Mouse (Mus musculus) cerebellum, adult 11 months (tissue): Measurements from ENCODE around the gene Ctnnbl1.

Source experiments
- DNase-seq: peaks from one replicate; pipeline ENCODE4 v3.0.0; 2022

Gene Ctnnbl1

DNA sequence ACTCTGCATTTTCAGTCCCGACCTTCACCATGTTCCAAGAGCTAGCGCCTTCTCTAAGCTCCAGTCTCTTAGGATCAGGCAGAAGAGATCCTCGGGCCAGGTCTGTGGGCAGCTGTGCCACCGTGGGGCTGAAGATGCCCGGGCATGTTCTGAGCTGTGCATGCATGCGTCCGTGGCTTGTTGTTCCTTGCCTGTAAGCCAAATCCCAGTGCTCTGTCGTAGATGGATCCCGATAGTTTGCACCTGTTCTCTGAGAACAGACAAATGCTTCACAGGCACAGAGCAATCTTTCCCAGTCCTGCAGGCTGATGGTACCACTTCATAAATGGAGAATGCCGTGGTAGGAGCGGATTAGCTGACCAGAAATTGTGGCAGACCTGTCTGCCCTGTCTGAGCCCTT is 87.0 kb downstream of the Ctnnbl1 start:
- no peak for DNase-seq

GRCm38 (mm10) chr2:157830101-157830500 is 92.9 kb downstream of the Ctnnbl1 start:
- no peak for DNase-seq

DNA sequence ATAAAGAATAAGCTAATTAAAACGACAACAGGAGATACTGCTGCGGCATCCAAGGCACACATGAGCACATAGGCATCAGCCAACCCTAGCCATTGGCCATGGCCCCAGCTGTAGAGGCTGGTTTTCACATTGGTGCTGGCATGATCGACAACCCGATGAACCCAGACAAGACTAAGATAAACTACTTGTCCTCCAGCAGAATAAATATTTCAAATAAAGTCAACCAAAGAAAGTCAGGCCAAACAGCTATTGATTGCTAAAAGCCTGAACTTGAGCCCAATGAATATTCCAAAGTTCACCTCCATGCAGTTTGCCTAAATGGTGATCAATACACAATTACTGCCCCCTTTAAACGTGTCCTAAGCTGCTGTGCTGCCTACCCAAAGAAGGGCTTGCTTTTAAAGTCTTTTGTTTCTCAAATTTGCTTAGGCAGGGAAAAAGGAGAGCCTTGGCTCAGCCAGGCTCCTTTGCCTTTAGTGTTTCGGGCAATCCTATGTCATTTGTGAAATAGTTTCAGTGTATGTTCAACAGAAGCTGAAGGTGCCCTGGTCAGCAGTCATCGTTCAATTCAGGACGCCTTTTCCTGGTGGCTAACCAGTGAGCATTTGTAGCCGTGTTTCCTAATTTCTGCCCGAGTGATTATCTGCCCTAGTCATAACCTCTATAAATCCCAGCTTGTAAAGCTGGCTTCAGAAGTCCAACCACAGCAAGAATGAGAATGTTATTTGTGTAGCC is 93.6 kb downstream of the Ctnnbl1 start:
- no peak for DNase-seq

- DNase-seq = no peak
These were observed 99.8 kb downstream of the Ctnnbl1 start for GRCm38 (mm10) chr2:157837050-157837449.

DNA sequence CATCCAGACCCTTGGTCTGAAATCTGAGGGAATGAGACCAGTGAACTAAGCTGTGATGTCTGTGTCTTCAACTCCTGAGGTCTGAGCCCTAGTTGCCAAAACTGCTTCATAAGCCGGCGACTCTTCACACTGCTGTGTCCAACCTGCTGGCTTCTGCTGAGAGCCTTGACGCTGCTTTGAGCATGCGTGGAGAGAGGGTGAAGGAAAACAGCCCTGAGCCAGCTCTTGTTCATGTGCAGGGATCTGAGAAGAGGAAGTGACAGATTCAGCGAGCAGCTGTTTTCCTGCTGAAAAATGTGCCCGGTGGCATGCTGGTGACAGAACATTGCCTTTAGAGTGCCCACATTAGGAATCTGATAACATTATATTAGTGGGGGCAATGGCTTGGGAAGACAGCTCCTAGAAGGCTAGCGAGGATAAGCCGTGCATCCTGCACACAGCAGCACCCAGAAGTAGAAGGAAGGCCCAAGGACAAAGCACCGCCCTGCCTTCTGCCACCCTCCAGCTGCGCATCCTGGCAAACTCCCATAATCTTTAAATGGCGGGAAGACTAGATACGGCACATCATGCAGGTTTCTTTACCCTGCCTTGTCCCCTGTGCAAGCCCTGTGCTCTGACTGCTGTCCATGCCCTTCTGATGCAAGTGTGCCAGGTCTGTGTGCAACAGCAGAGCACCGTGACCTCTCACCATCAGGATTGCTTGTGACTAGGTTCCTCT is 101.2 kb downstream of the Ctnnbl1 start:
- no peak for DNase-seq

GRCm38 (mm10) chr2:157840641-157841078 is 103.5 kb downstream of the Ctnnbl1 start:
- no peak for DNase-seq

DNA sequence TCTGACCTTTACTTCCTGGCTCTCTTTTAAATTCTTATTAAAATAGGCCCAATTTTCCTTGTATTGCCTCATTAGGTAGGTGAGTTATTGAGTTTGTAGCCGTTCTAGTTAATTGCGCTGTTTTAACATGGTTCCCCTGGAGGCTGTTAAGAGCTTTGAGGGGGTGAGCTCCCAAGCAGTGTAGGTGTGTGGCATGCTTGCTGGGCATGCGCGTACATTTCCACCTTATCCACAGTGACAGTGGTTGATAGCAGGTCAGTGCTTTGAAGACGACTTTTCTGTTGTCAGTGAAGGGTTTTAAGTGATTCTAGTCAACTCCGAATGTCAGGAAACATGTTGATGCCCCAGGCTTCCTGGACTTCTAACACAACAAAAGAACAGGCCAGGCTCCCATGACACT is 103.9 kb downstream of the Ctnnbl1 start:
- no peak for DNase-seq

DNA sequence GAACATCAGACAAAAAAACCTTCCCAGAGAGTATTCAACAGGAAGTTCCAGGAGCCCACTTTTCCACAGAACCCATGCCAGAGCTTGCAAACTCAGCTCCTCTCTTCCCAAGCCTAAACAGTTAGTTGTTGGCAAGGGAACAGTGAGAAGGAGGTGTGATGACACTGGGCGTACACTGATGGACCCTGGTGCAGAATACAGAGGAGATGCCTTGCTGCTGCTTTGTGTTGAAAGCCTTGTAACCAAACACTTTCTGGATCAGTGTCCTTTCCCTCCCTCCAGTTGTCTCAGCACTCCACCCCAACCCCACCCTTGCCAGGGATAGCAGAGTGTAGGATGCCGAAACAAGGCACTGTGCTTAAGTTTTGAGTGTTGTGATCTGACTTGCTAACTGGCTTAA is 107.5 kb downstream of the Ctnnbl1 start:
- no peak for DNase-seq

DNA sequence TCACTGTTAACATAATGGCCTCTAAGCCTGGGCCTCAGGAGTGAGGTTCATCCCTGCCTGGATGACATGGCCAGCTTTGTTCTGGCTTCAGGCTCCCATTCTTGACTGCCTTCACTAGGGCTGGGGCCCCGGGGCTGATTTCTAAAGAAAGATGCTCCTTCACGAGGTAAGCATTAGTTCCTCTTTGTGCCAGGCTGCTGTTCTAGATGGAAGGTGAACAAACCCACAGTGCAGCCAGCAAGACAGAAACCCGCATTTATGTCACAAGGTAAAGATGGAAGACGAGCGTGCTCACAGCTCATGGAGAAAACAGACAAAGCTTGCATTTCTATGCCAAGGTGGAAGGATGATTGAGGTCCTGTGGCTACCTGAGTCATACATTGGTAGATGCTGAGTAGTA is 108.6 kb downstream of the Ctnnbl1 start:
- no peak for DNase-seq

- no peak for DNase-seq
These were observed 115.9 kb downstream of the Ctnnbl1 start for GRCm38 (mm10) chr2:157853135-157853534.

- no peak for DNase-seq
These were observed 118.6 kb downstream of the Ctnnbl1 start for GRCm38 (mm10) chr2:157855814-157856213.

GRCm38 (mm10) chr2:157857496-157857895 is 120.3 kb downstream of the Ctnnbl1 start:
- no peak for DNase-seq

DNA sequence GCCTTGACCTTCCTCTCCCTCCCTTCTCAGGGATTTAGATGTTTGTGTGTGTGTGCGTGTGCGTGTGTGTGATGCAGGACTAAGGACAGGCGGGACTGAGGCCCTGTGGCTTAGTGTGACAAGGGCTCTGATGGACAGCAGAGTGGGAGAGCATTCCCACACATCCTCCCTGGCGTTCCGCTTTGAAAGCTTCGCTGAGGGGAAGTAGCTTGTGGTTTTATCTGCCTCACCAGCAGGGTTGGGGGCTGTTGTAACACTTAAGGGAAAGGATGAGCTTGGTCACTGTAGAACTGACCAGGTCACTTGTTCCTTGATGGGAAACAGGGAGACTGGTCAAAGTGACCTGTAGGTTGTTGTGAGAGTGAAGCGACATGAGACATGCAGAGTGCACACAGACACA is 121.1 kb downstream of the Ctnnbl1 start:
- no peak for DNase-seq

DNA sequence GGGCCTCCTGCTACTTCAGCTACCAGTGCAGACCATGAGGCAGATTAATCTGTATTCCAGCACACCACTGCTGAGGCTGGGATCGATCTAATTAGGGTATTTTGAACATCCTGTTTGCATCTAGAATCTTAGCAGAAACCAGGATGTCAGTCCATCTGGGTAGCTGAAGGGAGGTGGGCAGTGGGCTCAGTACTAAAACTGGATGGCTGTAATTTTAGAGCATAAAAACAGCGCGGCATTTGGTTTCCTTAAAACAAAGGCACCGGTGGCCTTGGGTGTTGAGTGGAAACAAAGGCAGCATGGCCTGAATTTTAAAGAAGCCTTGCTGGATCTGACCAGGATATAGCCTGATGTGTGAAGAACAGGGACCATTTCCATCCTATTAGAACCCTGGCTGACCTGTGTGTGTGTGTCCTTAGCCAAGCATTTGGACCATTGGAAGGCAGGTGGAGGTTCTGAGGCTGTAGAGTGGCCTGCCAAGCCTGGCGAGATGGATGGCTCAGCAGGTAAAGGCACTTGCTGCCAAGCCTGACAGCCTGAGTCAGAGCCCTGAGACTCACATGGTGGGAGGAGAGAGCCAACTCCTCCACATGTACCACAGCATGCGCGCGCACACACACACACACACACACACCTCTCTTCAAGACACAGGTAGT is 122.0 kb downstream of the Ctnnbl1 start:
- DNase-seq = peak; percentile 90

DNA sequence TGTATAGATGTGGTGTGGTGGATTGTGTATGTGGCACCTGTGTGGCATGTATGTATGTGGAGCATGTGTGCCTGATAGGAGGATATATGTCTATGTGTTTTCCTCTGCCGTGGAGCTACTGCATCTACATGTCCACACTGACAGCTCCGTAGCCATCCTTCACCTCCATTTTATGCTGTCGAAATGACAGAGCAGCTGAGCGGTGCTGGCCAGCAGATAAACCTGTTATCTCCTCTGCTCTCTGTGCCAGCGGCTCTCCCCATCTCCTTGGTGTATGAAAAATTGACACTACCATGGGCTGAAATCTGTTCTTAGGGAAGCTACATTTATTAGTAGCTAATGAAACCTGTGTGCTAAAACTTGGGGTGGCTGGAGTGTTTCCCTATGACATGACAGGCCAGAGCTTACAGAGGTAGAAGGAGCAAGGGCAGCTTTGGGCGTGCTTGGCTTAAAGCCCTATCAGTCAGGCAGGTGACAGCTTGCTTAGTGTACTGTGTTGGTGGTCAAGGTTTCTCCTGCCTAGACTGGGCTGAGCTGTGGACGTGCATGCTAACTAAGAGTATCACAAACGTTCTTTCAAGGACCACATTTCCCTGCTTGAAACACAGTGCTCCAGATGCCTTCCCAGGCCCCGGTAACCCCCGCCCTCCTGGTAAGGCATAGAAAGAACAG is 124.2 kb downstream of the Ctnnbl1 start:
- DNase-seq = no peak

- DNase-seq = no peak
These were observed 125.1 kb downstream of the Ctnnbl1 start for GRCm38 (mm10) chr2:157862306-157862705.

GRCm38 (mm10) chr2:157867126-157867525 is 129.9 kb downstream of the Ctnnbl1 start:
- DNase-seq = no peak

DNA sequence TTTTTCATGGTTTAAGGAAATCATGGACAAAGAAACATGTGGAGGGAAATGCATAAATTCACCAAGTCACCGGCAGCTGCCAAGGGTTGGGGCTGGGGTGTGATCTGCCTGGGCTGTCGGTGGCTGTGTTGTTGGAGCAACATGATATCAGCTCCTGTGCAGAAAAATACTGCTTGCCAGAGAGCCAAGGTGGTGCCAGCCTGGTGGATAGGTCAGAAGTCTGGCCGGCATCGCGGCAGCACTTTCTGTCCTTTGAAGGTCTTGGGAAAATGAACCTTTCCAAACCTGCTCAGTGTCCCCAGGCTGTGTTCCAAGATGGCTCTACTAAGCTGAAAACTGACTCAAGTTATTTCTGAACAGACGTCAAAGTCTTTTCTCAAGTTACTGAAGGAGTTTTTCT is 133.0 kb downstream of the Ctnnbl1 start:
- no peak for DNase-seq

DNA sequence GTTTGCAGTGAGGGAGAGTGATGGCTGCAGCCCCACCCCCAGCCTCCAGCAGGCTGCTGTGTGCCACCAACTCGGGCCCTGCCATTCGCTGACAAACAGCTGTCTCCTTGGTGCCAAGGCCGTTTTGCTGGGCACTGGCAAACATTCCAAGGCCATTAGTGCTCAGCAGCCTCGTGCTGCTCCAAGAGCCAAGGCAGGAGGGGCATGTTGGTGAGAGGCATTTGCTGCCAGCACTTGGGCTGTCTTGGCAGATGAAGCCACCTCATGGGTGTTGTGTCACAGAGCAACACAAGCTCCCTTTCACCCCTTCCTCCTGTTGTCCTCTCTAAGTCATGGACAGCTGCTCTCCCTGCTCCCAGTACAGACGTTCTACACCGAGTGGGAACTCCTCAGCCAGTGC is 136.0 kb downstream of the Ctnnbl1 start:
- DNase-seq = peak; percentile 16

DNA sequence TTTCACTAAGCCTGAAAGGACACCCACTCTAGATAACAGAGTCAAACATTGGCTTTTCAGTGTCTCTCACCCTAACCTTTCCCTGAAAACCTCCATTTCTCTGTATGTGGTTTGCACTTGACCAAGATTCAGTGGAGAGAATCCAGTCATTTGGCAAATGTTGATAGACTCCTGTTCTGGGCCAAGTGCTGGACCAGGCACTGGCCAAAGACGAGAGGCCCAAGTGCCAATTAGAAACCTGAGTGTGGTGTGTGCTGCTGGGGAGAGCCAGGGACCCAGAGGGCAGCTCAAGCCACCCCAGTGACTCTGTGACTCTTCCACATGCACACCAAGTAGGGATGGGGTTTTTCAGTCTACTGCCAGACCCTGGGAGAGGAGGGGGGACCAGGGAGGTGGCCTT is 136.5 kb downstream of the Ctnnbl1 start:
- DNase-seq = no peak

- DNase-seq = no peak
These were observed 137.9 kb downstream of the Ctnnbl1 start for GRCm38 (mm10) chr2:157875111-157875510.

GRCm38 (mm10) chr2:157877394-157877793 is 140.2 kb downstream of the Ctnnbl1 start:
- no peak for DNase-seq

- DNase-seq = no peak
These were observed 140.8 kb downstream of the Ctnnbl1 start for GRCm38 (mm10) chr2:157877967-157878366.
